11 mouse cellular contexts compared by ENCODE assay signal in genomic region chr19:11184121-11184520, GRCm38 (mm10). TPM values are rescaled to one million over a fixed set of nuclear protein-coding genes. Genes with fewer than 3 reads are reported as not detected.
A peak's percentile ranks its signal among the peaks of the same experiment; 100 is the strongest.
DNase-seq lines count a peak whose midpoint lies in the region; ATAC-seq and TF ChIP-seq lines count a peak whose summit lies in the region.
"Had no signal": no experiment of that assay in that cellular context is flagged by ENCODE, and none has a peak within 500 bp of the region (broad histone marks: within the 10 kb centered on the region; RNA-seq: fewer than 3 reads in every experiment).

No protein-coding gene starts in this region.

- H3K4me3 ChIP-seq in heart, embryonic 12.5 days = no peak overlapping the region
- H3K4me3 ChIP-seq in thymus, adult 2 months (ENCODE audit: control insufficient read depth, insufficient read depth, low read length) = no peak overlapping the region
- H3K4me3 ChIP-seq in spleen, adult 2 months (ENCODE audit: extremely low read depth, insufficient read depth, insufficient read length) = no peak overlapping the region
- H3K4me3 ChIP-seq: heart, embryonic 13.5 days; liver, embryonic 15.5 days had no signal

- no peaks in the 10 kb centered on the region for H3K9me3 ChIP-seq in heart, embryonic 12.5 days (replicated peaks)
- H3K9me3 ChIP-seq: heart, embryonic 13.5 days; liver, embryonic 15.5 days had no signal

- no peak for TF ChIP-seq CTCF in thymus, adult 2 months (IDR thresholded peaks at IDR 0.05; ENCODE audit: borderline replicate concordance, control insufficient read depth, extremely low read depth, insufficient read depth, low read length, poor library complexity)
- peak; percentile 70; the same call in 1 of the 2 replicates for TF ChIP-seq CTCF in spleen, adult 2 months (IDR thresholded peaks at IDR 0.05; ENCODE audit: extremely low read depth, insufficient read depth, insufficient read length, insufficient replicate concordance)

- no peak overlapping the region for H3K4me2 ChIP-seq in heart, embryonic 12.5 days
- H3K4me2 ChIP-seq: heart, embryonic 13.5 days; liver, embryonic 15.5 days had no signal

- no peak overlapping the region for H3K9ac ChIP-seq in heart, embryonic 12.5 days
- H3K9ac ChIP-seq: heart, embryonic 13.5 days; liver, embryonic 15.5 days had no signal

- DNase-seq in heart, adult 11 months = peak; percentile 89
- peak; percentile 24 for DNase-seq in thymus, adult 2 months
- no peak for DNase-seq in thymus, adult 18-20 months
- peak; percentile 15 for DNase-seq in heart, postnatal 4 days
- peak; percentile 35 to 68 for DNase-seq in spleen, adult 2 months (ENCODE audit: low read depth in 1 of 2, low spot score in 2 of 2)
- DNase-seq in cerebellum, adult 11-12 months = no peak
- no peak for DNase-seq in frontal cortex, postnatal 36 days (ENCODE audit: low spot score in 2 of 2)

- no peak for TF ChIP-seq POLR2A in thymus, adult 2 months (IDR thresholded peaks at IDR 0.05; ENCODE audit: control insufficient read depth, extremely low read depth, insufficient read depth, low read length, poor library complexity)
- no peak for TF ChIP-seq POLR2A in spleen, adult 2 months (IDR thresholded peaks at IDR 0.05; ENCODE audit: low read depth, low read length)

- 13% methylated on average over 5 of the region's 5 CpGs for WGBS in heart, embryonic 12.5 days
- WGBS in thymus, adult 2 months = 22% methylated on average over 5 of the region's 5 CpGs
- 21% methylated on average over 5 of the region's 5 CpGs for WGBS in spleen, adult 2 months

- H3K4me1 ChIP-seq in heart, embryonic 12.5 days (replicated peaks) = no peaks in the 10 kb centered on the region
- H3K4me1 ChIP-seq in thymus, adult 2 months (replicated peaks; ENCODE audit: control insufficient read depth, insufficient read depth, low read length) = no peaks in the 10 kb centered on the region
- no peaks in the 10 kb centered on the region for H3K4me1 ChIP-seq in spleen, adult 2 months (ENCODE audit: control insufficient read depth, insufficient read depth, insufficient read length)
- H3K4me1 ChIP-seq: heart, embryonic 13.5 days; liver, embryonic 15.5 days had no signal

- no peaks in the 10 kb centered on the region for H3K36me3 ChIP-seq in heart, embryonic 12.5 days
- H3K36me3 ChIP-seq in thymus, adult 2 months (ENCODE audit: control insufficient read depth, insufficient read depth, low read length) = no peaks in the 10 kb centered on the region
- no peaks in the 10 kb centered on the region for H3K36me3 ChIP-seq in spleen, adult 2 months (ENCODE audit: control insufficient read depth, insufficient read depth, low read length)
- H3K36me3 ChIP-seq: heart, embryonic 13.5 days; liver, embryonic 15.5 days had no signal

- no peak for ATAC-seq in heart, embryonic 12.5 days (ENCODE audit: insufficient number of reproducible peaks, low FRiP score)

- H3K27me3 ChIP-seq in heart, embryonic 12.5 days (replicated peaks) = no peaks in the 10 kb centered on the region
- no peaks in the 10 kb centered on the region for H3K27me3 ChIP-seq in thymus, adult 2 months (ENCODE audit: control insufficient read depth, insufficient read depth, low read length)
- no peaks in the 10 kb centered on the region for H3K27me3 ChIP-seq in spleen, adult 2 months (ENCODE audit: control insufficient read depth, insufficient read depth, low read length)
- H3K27me3 ChIP-seq: heart, embryonic 13.5 days; liver, embryonic 15.5 days had no signal

- H3K27ac ChIP-seq in heart, embryonic 12.5 days (ENCODE audit: poor library complexity, severe bottlenecking) = no peak overlapping the region
- no peak overlapping the region for H3K27ac ChIP-seq in thymus, adult 2 months (ENCODE audit: control insufficient read depth, insufficient read depth, low read length)
- H3K27ac ChIP-seq in spleen, adult 2 months (ENCODE audit: insufficient read depth, low read length) = no peak overlapping the region
- H3K27ac ChIP-seq: heart, embryonic 13.5 days; liver, embryonic 15.5 days had no signal

RNA-seq across cellular contexts. Expression of gene Ms4a13, which starts 12.4 kb away (rescaled TPM):
- not detected in 2 replicates for polyA plus RNA-seq in heart, embryonic 12.5 days (2016; fragmentation: Nextera tagmentation; extraction: Ambion mirVana)
- not detected in 2 replicates for polyA plus RNA-seq in thymus, adult 2 months (2012; rRNA removed)
- total RNA-seq in heart, postnatal 4 days (2021) = not detected
- not detected in 2 replicates for polyA plus RNA-seq in spleen, adult 2 months (2012; rRNA removed)
- polyA plus RNA-seq: heart, embryonic 13.5 days; liver, embryonic 15.5 days; stomach, embryonic 14.5 days had no signal

RNA-seq across cellular contexts. Expression of gene 1700025F22Rik, which starts 19.0 kb away (rescaled TPM):
- not detected in 2 replicates for polyA plus RNA-seq in heart, embryonic 12.5 days (2016; fragmentation: Nextera tagmentation; extraction: Ambion mirVana)
- polyA plus RNA-seq in thymus, adult 2 months (2012; rRNA removed) = not detected in 2 replicates
- not detected for total RNA-seq in heart, postnatal 4 days (2021)
- polyA plus RNA-seq in spleen, adult 2 months (2012; rRNA removed) = not detected in 2 replicates
- polyA plus RNA-seq: heart, embryonic 13.5 days; liver, embryonic 15.5 days; stomach, embryonic 14.5 days had no signal

RNA-seq across cellular contexts. Expression of gene Ms4a12, which starts 48.1 kb away (rescaled TPM):
- polyA plus RNA-seq in heart, embryonic 12.5 days (2016; fragmentation: Nextera tagmentation; extraction: Ambion mirVana) = not detected in 2 replicates
- not detected in 2 replicates for polyA plus RNA-seq in thymus, adult 2 months (2012; rRNA removed)
- not detected for total RNA-seq in heart, postnatal 4 days (2021)
- not detected in 2 replicates for polyA plus RNA-seq in spleen, adult 2 months (2012; rRNA removed)
- polyA plus RNA-seq: heart, embryonic 13.5 days; liver, embryonic 15.5 days; stomach, embryonic 14.5 days had no signal

RNA-seq across cellular contexts. Expression of gene 1700017D01Rik, which starts 53.4 kb away (rescaled TPM):
- polyA plus RNA-seq in heart, embryonic 12.5 days (2016; fragmentation: Nextera tagmentation; extraction: Ambion mirVana) = not detected in 2 replicates
- 0.24 TPM in 1 of 2 replicates, not detected in the other for polyA plus RNA-seq in thymus, adult 2 months (2012; rRNA removed)
- not detected for total RNA-seq in heart, postnatal 4 days (2021)
- not detected in 2 replicates for polyA plus RNA-seq in spleen, adult 2 months (2012; rRNA removed)
- polyA plus RNA-seq: heart, embryonic 13.5 days; liver, embryonic 15.5 days; stomach, embryonic 14.5 days had no signal

Comparison
In these comparisons a context has a peak if more than half of its experiments do, and no peak if none do; other contexts are left out.
1. DNase-seq: peak in heart, adult 11 months (single experiment), thymus, adult 2 months (single experiment), heart, postnatal 4 days (single experiment) and spleen, adult 2 months (2 of 2); none in thymus, adult 18-20 months (0 of 2), cerebellum, adult 11-12 months (single experiment) and frontal cortex, postnatal 36 days (0 of 2).